Mouse (Mus musculus) adrenal gland, adult 2 months (tissue): ENCODE results near the gene Hist1h2af. TPM values are rescaled to one million over a fixed set of nuclear protein-coding genes. Genes with fewer than 3 reads are reported as not detected.

Experiments used
- DNase-seq: peaks from one replicate; pipeline ENCODE4 v3.0.0; 2021
- polyA plus RNA-seq: library from polyadenylated mRNA; depleted of rRNA; stranded (reverse); fragments of >200 nt; gene quantifications from 2 replicates; pipeline ENCODE4 v1.2.3, GENCODE M21; 2012
- total RNA-seq, 2 experiments: library from RNA; stranded (reverse); gene quantifications; 2 replicates each; pipeline ENCODE4 v1.2.3; 2021

Hist1h2af gene
- total and polyA plus RNA-seq, 3 experiments = 17.9 to 66.0 (median 20.0) TPM

DNA sequence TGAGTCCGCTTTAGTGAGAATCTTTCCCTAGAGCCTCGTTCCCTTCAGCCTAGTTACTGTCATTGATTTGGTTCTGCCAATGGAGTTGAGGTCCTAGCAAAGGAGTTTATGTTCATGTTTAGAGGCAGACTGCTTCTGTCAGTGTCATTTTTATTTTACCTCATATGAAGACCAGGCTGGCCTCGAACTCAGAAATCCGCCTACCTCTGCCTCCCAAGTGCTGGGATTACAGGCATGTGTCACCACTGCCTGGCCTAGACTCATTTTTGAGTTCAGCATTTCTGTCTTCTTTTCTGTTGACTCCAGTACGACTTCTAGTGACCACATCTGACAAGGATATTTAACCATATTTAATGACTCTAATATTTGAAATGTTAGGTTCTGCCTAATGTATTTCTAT is 18.4 kb upstream of the Hist1h2af start:
- no peak for DNase-seq

DNA sequence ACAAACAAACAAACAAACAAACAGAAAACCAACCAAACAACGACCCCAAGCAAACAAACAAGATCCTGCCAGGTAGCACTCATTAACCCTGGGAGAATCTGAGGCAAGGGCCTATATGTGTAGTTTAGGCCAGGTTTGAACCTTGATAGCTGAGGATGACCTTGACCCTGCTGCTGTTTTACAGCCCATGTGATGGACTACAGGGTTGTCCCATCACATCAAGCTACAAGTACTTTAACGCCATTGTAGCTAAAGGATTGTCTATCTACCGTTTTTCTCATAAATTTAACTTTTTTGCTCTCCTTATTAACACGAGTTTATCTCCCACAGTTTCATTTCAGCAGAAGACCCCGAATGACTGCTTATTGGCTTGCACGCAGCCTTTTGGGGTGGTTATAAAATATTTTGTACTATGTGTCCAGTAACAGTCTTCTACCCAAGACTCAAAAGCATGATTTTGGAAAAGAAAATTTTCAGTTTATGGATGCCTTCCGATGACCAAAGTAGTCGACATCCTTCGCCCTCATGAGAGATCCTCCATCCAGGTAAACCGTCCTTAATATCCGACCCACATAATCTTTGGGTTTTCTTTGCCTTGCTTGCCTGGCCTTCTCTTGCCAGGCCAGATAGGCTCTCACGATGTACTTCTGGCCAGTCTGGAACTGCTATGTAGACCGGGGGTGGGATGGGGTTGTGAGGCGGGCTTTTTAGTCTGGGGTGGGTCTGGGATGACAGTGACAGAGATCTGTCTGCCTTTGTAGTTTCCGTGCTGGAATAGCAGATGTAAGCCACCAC is 17.7 kb upstream of the Hist1h2af start:
- DNase-seq = no peak

DNA sequence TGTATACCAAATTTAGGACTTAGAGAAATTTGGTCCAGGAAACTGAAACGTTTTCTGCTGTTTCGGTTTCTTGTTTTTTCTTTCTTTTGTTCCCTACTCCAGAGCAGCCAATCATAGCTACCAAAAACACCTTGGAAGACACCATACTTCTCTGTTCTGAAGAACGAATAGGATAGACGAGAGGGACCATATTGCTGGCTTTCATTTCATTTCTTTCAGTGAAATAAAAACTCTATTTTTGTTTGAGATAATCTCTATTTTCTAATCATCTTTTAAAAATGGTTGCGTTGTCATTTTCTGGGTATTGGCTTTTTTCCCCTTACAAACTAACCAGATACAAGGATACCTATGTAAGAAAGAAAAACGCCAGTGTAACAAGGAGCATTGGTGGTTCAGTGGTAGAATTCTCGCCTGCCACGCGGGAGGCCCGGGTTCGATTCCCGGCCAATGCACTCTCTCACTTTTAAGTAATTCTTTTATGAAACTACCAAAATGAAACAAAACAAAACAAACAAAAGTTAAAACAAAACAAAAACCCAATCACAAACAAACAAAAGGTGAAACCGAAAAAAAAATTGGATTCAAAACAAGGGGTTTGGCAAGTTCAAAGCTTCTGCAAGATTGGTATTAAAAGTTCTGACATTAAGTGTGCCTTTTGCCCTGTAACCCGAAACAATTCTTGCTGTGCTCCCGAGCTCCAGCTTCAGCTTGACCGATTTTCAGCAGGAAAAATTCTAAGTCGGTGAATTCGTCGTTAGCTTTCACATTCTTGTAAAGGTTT is 16.7 kb upstream of the Hist1h2af start:
- DNase-seq = peak; percentile 75

DNA sequence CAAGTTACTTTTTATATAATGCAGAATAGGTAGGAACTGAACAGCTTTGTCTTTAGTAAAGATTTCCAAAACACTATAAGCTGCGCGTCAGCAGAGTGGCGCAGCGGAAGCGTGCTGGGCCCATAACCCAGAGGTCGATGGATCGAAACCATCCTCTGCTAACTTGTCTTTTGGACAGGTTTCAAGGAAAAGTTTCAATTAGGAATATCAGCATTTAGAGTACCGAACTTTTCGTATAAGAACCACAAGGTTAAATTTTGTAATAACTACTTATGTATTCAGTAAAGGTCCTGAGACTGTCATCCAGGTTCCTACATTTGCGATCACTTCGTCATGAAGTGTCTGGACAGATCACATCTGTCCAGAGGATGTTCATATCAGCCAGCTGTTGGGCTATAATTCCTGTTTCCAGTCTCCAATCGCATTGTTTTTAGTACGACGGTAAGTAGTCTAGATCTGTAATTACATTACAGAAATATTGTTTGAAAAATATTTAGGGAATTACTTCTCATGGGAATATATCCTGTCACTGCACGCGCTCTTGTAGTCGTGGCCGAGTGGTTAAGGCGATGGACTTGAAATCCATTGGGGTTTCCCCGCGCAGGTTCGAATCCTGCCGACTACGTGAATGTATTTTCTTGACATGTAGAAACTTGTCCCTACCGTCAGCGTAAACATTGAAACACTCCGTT is 16.0 kb upstream of the Hist1h2af start:
- DNase-seq = peak; percentile 91

DNA sequence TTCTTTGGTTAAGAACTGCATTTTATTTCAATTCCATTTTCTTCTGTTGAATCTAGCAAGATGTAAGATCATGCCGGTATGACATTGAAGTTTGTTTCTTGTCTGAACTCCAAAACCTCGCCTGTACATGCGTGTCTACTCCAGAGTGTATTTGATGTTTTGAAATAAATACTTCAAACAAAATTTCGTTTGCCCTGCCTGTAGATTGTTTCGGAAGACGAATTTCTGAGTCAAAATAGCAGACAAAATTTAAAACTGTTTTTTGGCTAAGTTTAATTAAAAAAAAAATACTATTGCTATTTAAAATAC is 15.5 kb upstream of the Hist1h2af start:
- DNase-seq = no peak

DNA sequence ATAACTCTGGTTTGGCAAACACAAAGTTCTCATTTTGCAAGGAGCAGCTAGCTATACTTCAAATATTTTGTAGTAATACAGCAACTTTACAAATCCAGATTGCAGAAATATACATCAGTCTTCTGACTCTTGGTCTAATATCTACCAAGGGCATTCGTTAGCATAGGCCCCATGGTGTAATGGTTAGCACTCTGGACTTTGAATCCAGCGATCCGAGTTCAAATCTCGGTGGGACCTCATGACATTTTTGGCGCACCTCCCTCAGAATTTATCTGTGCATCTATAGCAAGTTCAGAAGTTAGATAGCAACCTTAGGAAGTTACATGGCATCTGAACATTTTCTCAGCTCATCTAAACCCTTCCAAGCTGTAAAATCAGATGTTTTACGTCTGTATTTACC is 14.8 kb upstream of the Hist1h2af start:
- peak; percentile 85 for DNase-seq

DNA sequence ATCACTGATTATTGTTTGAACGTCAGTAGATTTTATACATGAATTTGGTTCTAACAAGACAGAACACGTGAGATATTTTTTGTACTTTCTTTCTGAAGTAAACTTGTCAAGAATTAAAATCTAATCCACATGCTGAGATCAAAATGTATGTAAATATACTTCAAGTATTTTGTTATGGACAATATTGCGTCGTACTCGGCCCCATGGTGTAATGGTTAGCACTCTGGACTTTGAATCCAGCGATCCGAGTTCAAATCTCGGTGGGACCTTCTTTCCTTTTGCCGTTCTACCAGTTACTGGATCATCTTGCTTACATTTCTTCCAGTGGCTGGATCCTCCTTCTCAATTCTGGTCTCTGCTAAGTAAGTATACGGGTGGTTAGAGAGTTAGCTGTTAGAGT is 14.3 kb upstream of the Hist1h2af start:
- peak; percentile 87 for DNase-seq

DNA sequence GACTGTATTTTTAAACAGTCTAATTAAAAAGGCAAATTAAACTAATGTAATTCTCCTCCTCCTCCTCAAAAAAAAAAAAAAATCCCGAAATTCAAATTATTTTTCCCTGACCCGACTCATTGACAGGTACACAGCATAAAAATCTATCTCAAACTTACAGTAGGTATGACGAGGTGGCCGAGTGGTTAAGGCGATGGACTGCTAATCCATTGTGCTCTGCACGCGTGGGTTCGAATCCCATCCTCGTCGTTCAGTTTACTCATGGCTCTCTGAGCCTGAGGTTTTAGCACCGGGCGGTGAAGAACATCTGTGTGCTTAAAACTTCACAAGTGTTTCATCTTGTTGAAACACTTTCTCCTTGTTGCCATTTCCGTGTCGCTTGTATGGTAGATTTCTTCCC is 12.0 kb upstream of the Hist1h2af start:
- peak; percentile 89 for DNase-seq

DNA sequence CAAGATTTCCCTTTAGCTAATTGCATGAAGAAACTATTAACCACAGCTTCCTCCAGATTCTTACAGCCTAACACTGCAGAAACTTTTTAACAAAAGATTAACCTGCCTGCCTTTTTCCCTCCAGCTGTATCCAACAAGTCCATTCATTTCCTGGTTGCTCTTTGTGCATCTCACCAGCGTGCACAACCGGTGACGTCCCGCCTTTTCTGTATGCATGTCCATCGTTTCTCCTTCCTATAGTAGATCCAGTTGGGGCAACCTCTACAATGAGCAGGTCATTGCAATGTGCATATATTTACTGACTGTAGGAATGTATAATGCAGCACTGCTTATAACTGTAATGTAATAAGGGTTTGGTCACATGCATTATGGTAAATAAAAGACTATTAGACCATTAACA is 9.7 kb upstream of the Hist1h2af start:
- no peak for DNase-seq

DNA sequence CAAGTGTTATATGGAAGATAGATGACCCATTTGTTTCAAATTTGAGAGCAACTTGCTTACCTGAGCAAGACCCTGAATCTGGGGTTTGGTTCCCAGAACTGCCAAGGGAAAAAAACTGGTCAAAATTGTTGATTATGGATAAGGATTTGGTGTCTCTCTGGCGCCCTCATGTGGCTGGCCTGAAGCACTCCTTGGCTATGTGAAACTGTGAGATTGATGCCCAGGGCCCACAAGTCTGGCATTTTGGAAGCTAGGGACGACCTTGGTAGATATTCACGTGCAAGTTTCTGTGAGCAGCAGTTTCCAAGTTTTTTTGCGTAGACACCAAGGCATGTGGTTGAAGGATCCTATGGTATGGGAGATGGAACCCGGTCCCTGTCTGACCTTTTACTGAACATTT is 9.1 kb upstream of the Hist1h2af start:
- DNase-seq = peak; percentile 81

DNA sequence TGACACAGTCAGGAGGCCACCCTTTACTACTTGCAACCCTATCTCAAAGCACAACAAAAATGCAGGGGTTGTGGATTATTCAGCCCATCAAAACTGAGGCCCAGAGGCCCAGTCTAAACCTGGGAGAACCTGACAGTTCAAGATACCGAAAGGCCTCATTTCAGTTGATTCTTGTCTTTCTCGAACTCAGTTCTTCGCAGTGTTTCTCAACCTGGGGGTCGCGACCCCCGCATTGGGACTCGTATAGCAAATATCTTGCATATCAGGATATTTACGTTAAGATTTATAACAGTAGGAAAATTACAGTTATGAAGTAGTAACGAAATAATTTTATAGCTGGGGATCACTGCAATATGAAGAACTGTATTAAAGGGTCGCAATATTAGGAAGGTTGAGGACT is 7.8 kb upstream of the Hist1h2af start:
- no peak for DNase-seq

DNA sequence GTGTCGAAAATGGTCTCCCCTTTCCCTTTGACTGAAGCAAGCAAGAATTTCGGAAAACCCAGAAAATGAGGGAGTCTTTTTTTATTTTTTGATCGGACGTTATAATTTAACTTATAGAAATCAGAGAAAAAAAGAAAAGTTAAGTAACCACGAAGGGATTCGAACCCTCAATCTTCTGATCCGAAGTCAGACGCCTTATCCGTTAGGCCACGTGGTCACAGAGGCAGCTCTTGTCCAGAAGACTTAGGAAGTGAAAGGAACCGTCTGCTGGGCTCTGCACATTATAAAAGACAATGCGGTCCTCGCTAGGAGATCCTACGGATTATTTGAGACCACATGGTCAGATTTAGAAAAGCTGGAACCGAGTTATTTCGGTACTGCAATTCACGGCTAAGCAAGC is 7.4 kb upstream of the Hist1h2af start:
- DNase-seq = peak; percentile 90

GRCm38 (mm10) chr13:23529005-23529404 is 4.7 kb upstream of the Hist1h2af start:
- no peak for DNase-seq

GRCm38 (mm10) chr13:23529480-23530165 is 4.1 kb upstream of the Hist1h2af start:
- DNase-seq = no peak

DNA sequence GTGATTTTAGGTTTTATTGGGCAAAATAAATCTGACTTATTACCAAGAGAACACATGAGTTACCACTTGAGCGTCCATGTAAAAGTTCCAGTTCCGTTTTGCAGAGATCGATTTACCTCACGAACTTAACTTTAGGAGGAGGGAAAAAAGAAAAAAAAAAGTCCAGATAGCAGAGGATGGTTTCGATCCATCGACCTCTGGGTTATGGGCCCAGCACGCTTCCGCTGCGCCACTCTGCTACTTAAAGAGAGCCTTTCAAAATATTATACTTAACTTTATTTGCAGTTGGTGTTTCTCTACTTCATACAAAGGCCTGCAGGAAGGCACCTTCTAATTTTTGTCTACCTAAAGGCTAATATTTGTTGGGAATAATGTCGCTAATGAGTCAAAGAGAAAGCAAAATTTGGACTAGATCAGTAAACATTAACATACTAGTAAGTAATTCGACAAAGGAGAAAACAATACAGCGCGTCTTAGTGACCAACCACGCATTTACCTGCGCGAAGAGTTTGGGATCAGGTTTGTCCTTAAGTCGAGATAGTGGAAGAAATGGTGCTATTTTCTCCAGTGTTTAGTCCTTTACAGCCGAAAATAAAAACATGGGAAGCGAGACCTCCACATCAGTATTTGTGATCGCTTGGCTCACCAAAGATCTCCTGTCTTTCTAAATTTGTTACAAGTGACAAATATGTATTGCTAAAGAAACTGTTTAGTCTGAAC is 3.4 kb upstream of the Hist1h2af start:
- peak; percentile 75 for DNase-seq

GRCm38 (mm10) chr13:23530901-23531875 is 2.5 kb upstream of the Hist1h2af start, which contains the start of gene Hist1h4h:
TSS of gene Hist1h4h (plus strand) at chr13:23531050.
- DNase-seq = peak; percentile 97

GRCm38 (mm10) chr13:23532262-23533075 is 1.2 kb upstream of the Hist1h2af start:
- DNase-seq = no peak

- DNase-seq = peak; percentile 39
Measured at GRCm38 (mm10) chr13:23534368-23535131, 844 bp downstream of the Hist1h2af start.
